Mouse (Mus musculus) limb, embryonic 11.5 days (tissue): ENCODE measurements around the gene Carmil1. TPM values are rescaled to one million over a fixed set of nuclear protein-coding genes. Genes with fewer than 3 reads are reported as not detected.

Source experiments
- ATAC-seq: fragments of 200-750 bp; cut with Nextera tagmentation; 2 replicates; pipeline ENCODE4 v1.8.0; 2017; ENCODE audit warnings: low read depth; ENCODE audit not compliant: insufficient number of reproducible peaks, low FRiP score, low TSS enrichment
- DNase-seq: peaks from one replicate; pipeline ENCODE4 v3.0.0-alpha.2; 2015; ENCODE audit warnings: low spot score
- H3K27ac ChIP-seq: fragments of 300-500 bp; sonication (generic); replicated peaks from 2 replicates; pipeline ENCODE4 v1.5.1; 2014; ENCODE audit warnings: low read depth, mild to moderate bottlenecking, low read length
- H3K27me3 ChIP-seq: fragments of 300-500 bp; sonication (generic); 2 replicates; pipeline ENCODE4 v1.6.1; 2014; ENCODE audit warnings: mild to moderate bottlenecking, low read length, mixed read lengths; ENCODE audit not compliant: control insufficient read depth, insufficient read depth
- H3K36me3 ChIP-seq: fragments of 300-500 bp; sonication (generic); 2 replicates; pipeline ENCODE4 v1.6.1; 2014; ENCODE audit warnings: mild to moderate bottlenecking, low read length, moderate library complexity, mixed read lengths; ENCODE audit not compliant: control insufficient read depth, insufficient read depth
- H3K4me1 ChIP-seq: fragments of 300-500 bp; sonication (generic); 2 replicates; pipeline ENCODE4 v1.6.1; 2014; ENCODE audit warnings: low read length, mixed read lengths; ENCODE audit not compliant: control insufficient read depth, insufficient read depth
- H3K4me2 ChIP-seq: fragments of 300-500 bp; sonication (generic); 2 replicates; pipeline ENCODE4 v1.6.1; 2014; ENCODE audit warnings: low read depth, mild to moderate bottlenecking, moderate library complexity; ENCODE audit not compliant: severe bottlenecking
- H3K4me3 ChIP-seq: fragments of 300-500 bp; sonication (generic); 2 replicates; pipeline ENCODE4 v1.5.1; 2014; ENCODE audit warnings: low read depth, low read length
- H3K9ac ChIP-seq: fragments of 300-500 bp; sonication (generic); 2 replicates; pipeline ENCODE4 v1.6.1; 2014; ENCODE audit warnings: mild to moderate bottlenecking, low read length
- H3K9me3 ChIP-seq: fragments of 300-500 bp; sonication (generic); 2 replicates; pipeline ENCODE4 v1.6.1; 2016; ENCODE audit warnings: low read length; ENCODE audit not compliant: control insufficient read depth
- WGBS: fragments of 180-500 bp; shearing (Covaris S2); extraction: QIAGEN DNeasy Blood & Tissue Kit; methylation state at CpG from one replicate; pipeline ENCODE4 v1.1.7; 2014; 5-methylcytosine and 5-hydroxymethylcytosine counted together
- polyA plus RNA-seq: library from polyadenylated mRNA; unstranded; fragments of >200 nt; fragmentation: Nextera tagmentation; extraction: Ambion mirVana; gene quantifications from 2 replicates; pipeline ENCODE4 v1.2.1, GENCODE M21; 2014

Gene Carmil1
- polyA plus RNA-seq, 1 experiment from 2014 or later = 29.4 TPM

- H3K9me3 ChIP-seq = no peaks in the 10 kb centered on the region
- H3K4me2 ChIP-seq = no peak overlapping the region
- no peak overlapping the region for H3K4me3 ChIP-seq
- no peaks in the 10 kb centered on the region for H3K4me1 ChIP-seq
- no peak overlapping the region for H3K27ac ChIP-seq
- no peaks in the 10 kb centered on the region for H3K27me3 ChIP-seq
- WGBS = 37% methylated on average over 4 of the region's 4 CpGs
- DNase-seq (no peak), ATAC-seq (no peak)
- H3K9ac ChIP-seq = no peak overlapping the region
- no peaks in the 10 kb centered on the region for H3K36me3 ChIP-seq
These were observed 217.8 kb downstream of the Carmil1 start for GRCm38 (mm10) chr13:24062770-24063169.

DNA sequence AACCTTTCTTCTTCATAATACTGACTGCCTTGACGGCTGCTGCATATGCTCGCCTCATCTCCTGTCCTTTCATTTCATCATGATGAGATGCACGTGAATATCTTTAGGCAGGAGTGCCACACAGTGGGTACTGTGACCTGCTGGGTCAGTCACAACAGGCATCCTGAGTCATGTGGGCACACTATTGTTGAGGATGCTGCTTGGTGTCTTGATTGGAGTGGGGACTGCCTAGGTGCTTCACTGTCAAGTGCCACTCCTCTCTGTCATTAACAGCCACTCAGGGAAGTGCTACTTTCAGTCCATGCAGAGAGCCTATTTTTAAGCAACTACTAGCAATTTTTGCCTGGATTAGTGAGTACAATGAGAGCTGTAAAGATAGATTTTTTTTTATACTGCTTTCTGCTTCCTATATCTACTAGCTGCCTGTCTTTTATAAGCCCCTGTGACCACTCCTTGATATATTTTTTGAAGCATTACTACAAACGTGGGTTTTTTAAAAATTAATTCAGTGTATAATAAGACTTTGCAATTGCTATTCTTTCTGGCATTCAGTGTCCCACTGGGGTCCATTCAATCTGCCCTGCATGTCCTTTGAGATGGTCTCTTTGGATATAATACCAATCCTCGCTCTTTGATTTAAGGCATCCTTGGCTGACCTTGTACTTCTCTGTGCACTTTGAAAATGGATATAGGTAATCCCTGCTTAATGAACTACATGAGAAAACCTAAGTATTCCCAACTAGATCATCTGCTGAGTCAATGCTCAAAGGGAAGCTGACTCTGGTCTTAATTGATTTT, 225.3 kb downstream of the Carmil1 start:
- 81% methylated on average over 5 of the region's 5 CpGs for WGBS
- Histone ChIP-seq H3K9ac (no peak overlapping the region), H3K36me3 (no peaks in the 10 kb centered on the region), H3K4me2 (no peak overlapping the region), H3K4me3 (no peak overlapping the region), H3K27me3 (no peaks in the 10 kb centered on the region), H3K9me3 (no peaks in the 10 kb centered on the region), H3K4me1 (no peaks in the 10 kb centered on the region), H3K27ac (no peak overlapping the region)
- ATAC-seq (no peak), DNase-seq (no peak)

GRCm38 (mm10) chr13:24051496-24051895, 229.1 kb downstream of the Carmil1 start:
- DNase-seq (no peak), ATAC-seq (no peak)
- Histone ChIP-seq H3K9ac (no peak overlapping the region), H3K4me3 (no peak overlapping the region), H3K27me3 (no peaks in the 10 kb centered on the region), H3K9me3 (no peaks in the 10 kb centered on the region), H3K4me1 (no peaks in the 10 kb centered on the region), H3K36me3 (no peaks in the 10 kb centered on the region), H3K27ac (no peak overlapping the region), H3K4me2 (no peak overlapping the region)
- 90% methylated on average over 2 of the region's 2 CpGs for WGBS

DNA sequence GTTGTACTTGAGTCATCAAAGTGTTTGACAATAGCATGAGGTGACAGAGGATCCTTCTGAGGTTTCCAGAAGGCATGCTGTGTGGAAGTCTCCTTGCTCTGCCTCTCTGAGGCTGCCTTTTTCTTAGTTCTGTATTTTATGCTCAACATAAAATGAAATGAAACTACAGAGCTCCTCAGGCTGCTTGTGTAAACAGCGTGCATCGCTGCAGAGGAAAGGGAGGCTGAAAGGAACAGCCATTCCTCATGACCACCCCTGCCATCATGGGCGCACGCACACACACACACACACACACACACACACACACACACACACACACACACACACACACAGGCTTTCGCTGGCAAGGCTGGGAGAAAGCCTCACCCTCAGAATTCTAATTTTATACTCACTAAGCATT, 230.3 kb downstream of the Carmil1 start:
- DNase-seq (no peak), ATAC-seq (no peak)
- H3K36me3 ChIP-seq = no peaks in the 10 kb centered on the region
- H3K27me3 ChIP-seq = no peaks in the 10 kb centered on the region
- H3K9ac ChIP-seq = no peak overlapping the region
- H3K4me3 ChIP-seq = no peak overlapping the region
- H3K4me1 ChIP-seq = no peaks in the 10 kb centered on the region
- H3K9me3 ChIP-seq = no peaks in the 10 kb centered on the region
- H3K4me2 ChIP-seq = no peak overlapping the region
- whole genome bisulfite sequencing = 89% methylated on average over 5 of the region's 5 CpGs
- H3K27ac ChIP-seq = no peak overlapping the region

DNA sequence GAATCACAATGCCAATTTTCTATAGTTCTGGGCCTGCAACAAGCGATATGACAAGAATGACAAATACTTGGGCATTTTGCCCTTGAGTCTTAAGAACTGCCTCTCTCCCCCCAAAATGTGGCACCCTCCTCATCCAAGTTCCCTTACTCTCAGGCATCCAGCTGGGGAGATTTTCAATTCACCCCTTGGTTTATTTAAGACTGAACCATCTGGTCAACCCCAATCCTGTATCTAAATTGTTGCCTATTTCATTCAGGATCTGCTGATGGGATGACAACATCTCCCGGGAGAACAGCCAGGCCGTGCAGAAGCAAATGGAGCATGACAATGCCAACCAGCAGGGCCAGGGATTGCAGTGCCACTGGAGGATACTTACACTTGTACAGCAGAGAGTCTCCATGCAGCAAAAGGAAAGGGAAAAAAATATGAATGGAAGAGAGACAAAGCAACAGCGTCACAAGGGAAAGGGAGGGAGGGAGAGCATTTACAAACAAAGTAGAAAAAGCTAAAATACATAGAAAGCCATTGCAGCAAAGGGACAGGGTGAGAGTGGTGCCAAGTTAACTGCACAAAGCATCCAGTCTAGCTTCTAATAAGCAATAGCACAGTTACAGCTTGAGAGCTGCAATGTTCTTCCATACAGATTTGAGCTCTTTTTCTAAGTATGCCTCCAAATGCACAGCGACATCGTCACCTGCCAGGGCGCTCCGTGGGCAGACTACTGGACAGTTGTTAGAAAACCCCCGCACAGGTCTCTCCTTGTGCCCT, 231.1 kb downstream of the Carmil1 start:
- Histone ChIP-seq H3K9me3 (no peaks in the 10 kb centered on the region), H3K4me2 (no peak overlapping the region), H3K4me1 (no peaks in the 10 kb centered on the region), H3K27me3 (no peaks in the 10 kb centered on the region), H3K27ac (no peak overlapping the region), H3K4me3 (no peak overlapping the region), H3K36me3 (no peaks in the 10 kb centered on the region), H3K9ac (no peak overlapping the region)
- 93% methylated on average over 9 of the region's 9 CpGs for WGBS
- DNase-seq (no peak), ATAC-seq (no peak)

DNA sequence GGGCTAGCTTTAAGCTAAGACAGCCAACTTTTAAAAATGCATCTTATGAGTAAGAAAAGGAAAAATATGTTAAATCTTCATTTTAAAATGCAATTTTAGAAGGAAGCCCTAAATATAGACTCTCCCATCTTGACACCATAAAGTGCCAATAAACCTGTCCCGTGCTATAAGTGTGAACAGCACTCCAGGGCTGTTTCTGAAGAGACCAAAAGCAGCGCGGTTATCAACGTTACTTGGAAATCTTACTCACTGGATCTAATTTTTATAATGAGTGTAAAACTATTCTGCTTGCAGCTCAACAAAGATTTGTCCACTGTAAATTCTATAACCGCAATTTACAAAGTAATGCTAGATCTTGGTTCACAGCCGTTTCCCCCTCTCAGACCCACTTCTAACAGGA, 232.0 kb downstream of the Carmil1 start:
- Histone ChIP-seq H3K4me3 (no peak overlapping the region), H3K4me1 (no peaks in the 10 kb centered on the region), H3K36me3 (no peaks in the 10 kb centered on the region), H3K9me3 (no peaks in the 10 kb centered on the region), H3K27me3 (no peaks in the 10 kb centered on the region), H3K9ac (no peak overlapping the region), H3K4me2 (no peak overlapping the region), H3K27ac (no peak overlapping the region)
- WGBS = 75% methylated on average over 6 of the region's 6 CpGs
- no peak for ATAC-seq
- no peak for DNase-seq

DNA sequence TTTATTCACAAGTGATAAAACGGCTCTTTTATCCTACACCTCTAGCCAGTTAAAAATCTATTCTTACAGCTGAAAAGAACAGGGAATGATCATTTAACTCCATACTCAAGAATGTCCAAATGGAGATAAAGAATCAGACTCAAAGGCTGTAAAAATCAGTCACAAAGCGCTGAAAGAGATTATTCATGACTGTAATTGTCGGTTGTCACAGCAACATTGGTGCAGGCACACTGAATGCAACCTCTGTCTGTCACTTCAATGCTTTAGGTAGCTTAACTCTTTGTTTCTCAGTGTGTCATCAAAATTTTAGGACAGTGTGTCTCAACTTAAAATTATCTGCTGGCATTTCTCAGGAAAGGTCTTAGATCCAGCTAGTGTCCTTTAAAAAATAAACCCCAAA, 235.3 kb downstream of the Carmil1 start:
- Histone ChIP-seq H3K4me2 (no peak overlapping the region), H3K9ac (no peak overlapping the region), H3K4me3 (no peak overlapping the region), H3K36me3 (no peaks in the 10 kb centered on the region), H3K27me3 (no peaks in the 10 kb centered on the region), H3K9me3 (no peaks in the 10 kb centered on the region), H3K4me1 (no peaks in the 10 kb centered on the region), H3K27ac (no peak overlapping the region)
- WGBS = 81% methylated on average over 3 of the region's 3 CpGs
- DNase-seq = no peak
- ATAC-seq = no peak

- no peaks in the 10 kb centered on the region for H3K9me3 ChIP-seq
- H3K4me1 ChIP-seq = no peaks in the 10 kb centered on the region
- no peak overlapping the region for H3K27ac ChIP-seq
- H3K9ac ChIP-seq = no peak overlapping the region
- no peak for DNase-seq
- 91% methylated on average over 7 of the region's 7 CpGs for WGBS
- H3K4me2 ChIP-seq = no peak overlapping the region
- ATAC-seq = no peak
- H3K27me3 ChIP-seq = no peaks in the 10 kb centered on the region
- no peaks in the 10 kb centered on the region for H3K36me3 ChIP-seq
- no peak overlapping the region for H3K4me3 ChIP-seq
These were observed 240.4 kb downstream of the Carmil1 start for GRCm38 (mm10) chr13:24040221-24040620.
